Mouse (Mus musculus): ENCODE results near the gene 4930474N05Rik. TPM values are rescaled to one million over a fixed set of nuclear protein-coding genes. Genes with fewer than 3 reads are reported as not detected.

Gene 4930474N05Rik
- polyA plus RNA-seq (2011; ENCODE audit: insufficient read length, low read depth, missing spikeins), result not detected in 2 replicates

DNA sequence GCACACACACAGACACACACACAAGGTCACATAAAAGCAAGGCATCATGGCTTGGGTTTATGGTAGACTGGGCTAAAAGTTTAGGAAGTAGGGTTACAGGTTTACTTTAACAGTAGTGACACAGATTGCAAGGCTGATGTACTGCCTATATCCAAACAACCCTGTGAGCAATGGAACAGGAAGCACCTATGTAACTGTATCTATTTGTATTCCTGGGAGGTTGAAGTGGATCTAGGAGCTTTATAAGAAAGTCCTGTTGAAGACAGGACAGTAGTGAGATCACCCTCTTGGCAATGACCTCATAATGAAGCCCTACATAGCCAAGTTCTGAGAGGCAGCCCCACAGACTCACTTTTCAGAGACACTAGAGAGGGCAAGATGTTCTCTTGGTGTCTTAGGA is at the start of gene 4930474N05Rik:
TSS of gene 4930474N05Rik (plus strand) at position 301 of the 400 bp plus-strand sequence.
- TF ChIP-seq CTCF (IDR thresholded peaks at IDR 0.05; ENCODE audit: borderline replicate concordance, insufficient read depth, low read length), result no peak
- no peak for TF ChIP-seq POLR2A (IDR thresholded peaks at IDR 0.05; ENCODE audit: low read depth, low read length)
- Histone ChIP-seq H3K4me1 (ENCODE audit: control insufficient read depth, insufficient read depth, low read length) (no peaks in the 10 kb centered on the region), H3K4me3 (ENCODE audit: insufficient read depth, low read length) (no peak within 1 kb of the TSS), H3K27ac (ENCODE audit: insufficient read depth, low read length) (no peak within 1 kb of the TSS)

DNA sequence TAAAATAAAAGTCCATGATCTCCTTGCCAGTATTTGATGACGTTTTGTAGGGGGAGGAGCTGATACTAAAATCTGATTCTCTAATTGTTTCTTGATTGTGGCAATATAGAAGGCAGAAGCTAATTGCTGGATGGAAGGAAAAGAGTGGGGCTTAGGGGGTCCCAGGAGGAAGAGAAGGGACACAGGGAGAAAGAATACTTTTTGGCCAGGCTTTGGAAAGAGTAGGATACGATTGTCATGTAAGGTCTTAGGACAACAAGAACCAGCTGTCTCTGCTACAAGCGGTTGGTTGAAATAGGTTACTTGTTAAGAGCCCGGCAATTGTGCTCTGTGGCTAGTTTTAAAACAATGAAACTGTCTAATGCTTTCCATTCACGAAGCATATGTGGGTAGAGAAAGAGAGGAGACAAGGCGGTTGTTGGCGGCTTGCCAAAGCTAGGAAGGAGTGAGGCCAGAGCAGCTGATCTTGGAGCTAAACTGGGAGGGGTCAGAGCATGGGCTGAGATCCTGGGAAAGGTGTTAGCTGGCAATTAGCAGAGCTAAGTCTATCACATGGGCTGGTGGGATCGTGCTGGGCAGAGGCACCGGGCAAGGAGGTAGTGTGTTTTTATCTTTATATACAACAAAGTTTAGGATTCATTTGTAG is 45.8 kb upstream of the 4930474N05Rik start:
- no peaks in the 10 kb centered on the region for H3K4me1 ChIP-seq (ENCODE audit: control insufficient read depth, insufficient read depth, low read length)
- TF ChIP-seq CTCF (IDR thresholded peaks at IDR 0.05; ENCODE audit: borderline replicate concordance, insufficient read depth, low read length), result no peak
- TF ChIP-seq POLR2A (IDR thresholded peaks at IDR 0.05; ENCODE audit: low read depth, low read length), result no peak
- H3K4me3 ChIP-seq (ENCODE audit: insufficient read depth, low read length), result no peak overlapping the region
- no peak overlapping the region for H3K27ac ChIP-seq (ENCODE audit: insufficient read depth, low read length)

- Histone ChIP-seq H3K4me3 (ENCODE audit: insufficient read depth, low read length) (no peak overlapping the region), H3K4me1 (ENCODE audit: control insufficient read depth, insufficient read depth, low read length) (no peaks in the 10 kb centered on the region), H3K27ac (ENCODE audit: insufficient read depth, low read length) (no peak overlapping the region)
- TF ChIP-seq POLR2A (IDR thresholded peaks at IDR 0.05; ENCODE audit: low read depth, low read length) (no peak), CTCF (IDR thresholded peaks at IDR 0.05; ENCODE audit: borderline replicate concordance, insufficient read depth, low read length) (no peak)
Measured at GRCm38 (mm10) chr14:36053281-36053680, 41.4 kb upstream of the 4930474N05Rik start.

DNA sequence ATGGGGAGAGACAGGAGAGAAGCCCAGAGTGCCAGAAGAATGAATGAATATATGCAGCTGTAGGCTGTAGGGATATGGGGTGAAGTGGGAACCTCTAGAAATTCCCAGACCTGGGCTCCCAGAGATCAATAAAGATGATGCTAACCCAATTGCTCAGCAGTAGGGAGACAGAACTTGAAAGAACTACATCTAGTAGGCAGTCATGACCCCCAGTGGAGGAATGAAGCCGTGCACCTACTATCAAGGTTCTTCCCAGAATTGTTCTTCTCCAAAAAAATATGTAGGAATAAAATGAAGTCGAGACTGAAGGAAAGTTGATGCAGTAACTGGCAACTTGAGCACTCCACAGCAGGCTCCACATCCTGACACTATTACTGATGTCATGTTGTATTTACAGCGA is 3.8 kb downstream of the 4930474N05Rik start:
- Histone ChIP-seq H3K4me3 (ENCODE audit: insufficient read depth, low read length) (no peak overlapping the region), H3K4me1 (ENCODE audit: control insufficient read depth, insufficient read depth, low read length) (no peaks in the 10 kb centered on the region), H3K27ac (ENCODE audit: insufficient read depth, low read length) (no peak overlapping the region)
- no peak for TF ChIP-seq POLR2A (IDR thresholded peaks at IDR 0.05; ENCODE audit: low read depth, low read length)
- no peak for TF ChIP-seq CTCF (IDR thresholded peaks at IDR 0.05; ENCODE audit: borderline replicate concordance, insufficient read depth, low read length)

- TF ChIP-seq POLR2A (IDR thresholded peaks at IDR 0.05; ENCODE audit: low read depth, low read length), result no peak
- TF ChIP-seq CTCF (IDR thresholded peaks at IDR 0.05; ENCODE audit: borderline replicate concordance, insufficient read depth, low read length), result no peak
- Histone ChIP-seq H3K4me1 (ENCODE audit: control insufficient read depth, insufficient read depth, low read length) (no peaks in the 10 kb centered on the region), H3K4me3 (ENCODE audit: insufficient read depth, low read length) (no peak overlapping the region), H3K27ac (ENCODE audit: insufficient read depth, low read length) (no peak overlapping the region)
Measured at GRCm38 (mm10) chr14:36099647-36100046, 4.9 kb downstream of the 4930474N05Rik start.

DNA sequence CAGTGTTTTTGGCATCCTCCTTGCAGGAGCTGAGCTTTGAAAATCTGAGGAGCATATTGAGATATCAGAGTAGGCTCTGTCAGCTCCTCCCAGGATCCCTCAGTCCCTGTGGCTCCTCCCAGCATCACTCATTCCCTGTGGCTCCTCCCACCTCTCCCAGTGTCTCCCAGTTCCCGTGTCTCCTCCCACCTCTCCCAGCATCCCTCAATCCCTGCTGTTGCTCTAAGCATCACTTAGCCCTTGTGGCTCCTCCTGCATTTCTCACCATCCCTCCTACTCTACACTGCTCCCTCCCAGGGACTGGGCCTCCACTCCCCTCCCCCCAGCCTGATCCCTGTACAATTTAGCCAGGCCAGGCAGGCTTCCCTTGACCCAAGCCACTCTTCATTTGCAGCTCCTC is 6.0 kb downstream of the 4930474N05Rik start:
- TF ChIP-seq CTCF (IDR thresholded peaks at IDR 0.05; ENCODE audit: borderline replicate concordance, insufficient read depth, low read length) (no peak), POLR2A (IDR thresholded peaks at IDR 0.05; ENCODE audit: low read depth, low read length) (no peak)
- no peak overlapping the region for H3K27ac ChIP-seq (ENCODE audit: insufficient read depth, low read length)
- H3K4me1 ChIP-seq (ENCODE audit: control insufficient read depth, insufficient read depth, low read length), result no peaks in the 10 kb centered on the region
- no peak overlapping the region for H3K4me3 ChIP-seq (ENCODE audit: insufficient read depth, low read length)

GRCm38 (mm10) chr14:36114481-36114880 is 19.8 kb downstream of the 4930474N05Rik start:
- TF ChIP-seq CTCF (IDR thresholded peaks at IDR 0.05; ENCODE audit: borderline replicate concordance, insufficient read depth, low read length) (no peak), POLR2A (IDR thresholded peaks at IDR 0.05; ENCODE audit: low read depth, low read length) (no peak)
- Histone ChIP-seq H3K4me3 (ENCODE audit: insufficient read depth, low read length) (no peak overlapping the region), H3K4me1 (ENCODE audit: control insufficient read depth, insufficient read depth, low read length) (no peaks in the 10 kb centered on the region), H3K27ac (ENCODE audit: insufficient read depth, low read length) (no peak overlapping the region)

DNA sequence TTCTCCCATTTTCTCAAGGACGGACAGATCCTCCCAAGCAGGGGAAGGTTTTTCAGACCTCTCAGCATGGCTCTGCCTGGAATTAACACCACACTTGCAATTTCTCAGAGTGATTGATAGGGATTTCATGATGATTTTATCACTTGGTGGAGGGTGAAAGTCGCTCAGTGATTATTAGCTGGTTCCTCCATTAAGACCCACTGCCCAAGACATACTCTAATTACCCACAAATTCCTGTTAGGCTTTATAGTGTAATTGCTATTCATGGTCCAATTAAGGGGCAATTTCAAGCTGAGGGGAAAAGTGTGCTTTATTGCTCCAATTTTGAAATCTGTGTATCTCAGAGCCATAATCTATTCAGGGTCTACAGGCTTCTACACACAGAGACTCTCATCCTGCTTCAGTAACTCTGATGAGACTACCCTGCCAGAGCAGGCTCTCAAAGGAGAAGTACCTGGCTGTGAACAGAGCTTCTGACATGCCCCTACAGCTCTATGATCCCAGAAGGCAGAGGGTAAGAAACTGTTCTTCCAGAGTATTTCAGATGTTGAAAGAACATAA is 29.1 kb downstream of the 4930474N05Rik start:
- Histone ChIP-seq H3K4me3 (ENCODE audit: insufficient read depth, low read length) (no peak overlapping the region), H3K4me1 (ENCODE audit: control insufficient read depth, insufficient read depth, low read length) (no peaks in the 10 kb centered on the region), H3K27ac (ENCODE audit: insufficient read depth, low read length) (no peak overlapping the region)
- TF ChIP-seq CTCF (IDR thresholded peaks at IDR 0.05; ENCODE audit: borderline replicate concordance, insufficient read depth, low read length) (no peak), POLR2A (IDR thresholded peaks at IDR 0.05; ENCODE audit: low read depth, low read length) (no peak)

GRCm38 (mm10) chr14:36135749-36136148 is 41.0 kb downstream of the 4930474N05Rik start:
- Histone ChIP-seq H3K4me1 (ENCODE audit: control insufficient read depth, insufficient read depth, low read length) (no peaks in the 10 kb centered on the region), H3K4me3 (ENCODE audit: insufficient read depth, low read length) (no peak overlapping the region), H3K27ac (ENCODE audit: insufficient read depth, low read length) (no peak overlapping the region)
- TF ChIP-seq CTCF (IDR thresholded peaks at IDR 0.05; ENCODE audit: borderline replicate concordance, insufficient read depth, low read length) (no peak), POLR2A (IDR thresholded peaks at IDR 0.05; ENCODE audit: low read depth, low read length) (no peak)

- no peak overlapping the region for H3K27ac ChIP-seq (ENCODE audit: insufficient read depth, low read length)
- TF ChIP-seq CTCF (IDR thresholded peaks at IDR 0.05; ENCODE audit: borderline replicate concordance, insufficient read depth, low read length) (no peak), POLR2A (IDR thresholded peaks at IDR 0.05; ENCODE audit: low read depth, low read length) (no peak)
- H3K4me1 ChIP-seq (ENCODE audit: control insufficient read depth, insufficient read depth, low read length), result no peaks in the 10 kb centered on the region
- no peak overlapping the region for H3K4me3 ChIP-seq (ENCODE audit: insufficient read depth, low read length)
Measured at GRCm38 (mm10) chr14:36137696-36138095, 43.0 kb downstream of the 4930474N05Rik start.
